11 mouse cellular contexts compared by ENCODE assay signal in the genomic region with DNA sequence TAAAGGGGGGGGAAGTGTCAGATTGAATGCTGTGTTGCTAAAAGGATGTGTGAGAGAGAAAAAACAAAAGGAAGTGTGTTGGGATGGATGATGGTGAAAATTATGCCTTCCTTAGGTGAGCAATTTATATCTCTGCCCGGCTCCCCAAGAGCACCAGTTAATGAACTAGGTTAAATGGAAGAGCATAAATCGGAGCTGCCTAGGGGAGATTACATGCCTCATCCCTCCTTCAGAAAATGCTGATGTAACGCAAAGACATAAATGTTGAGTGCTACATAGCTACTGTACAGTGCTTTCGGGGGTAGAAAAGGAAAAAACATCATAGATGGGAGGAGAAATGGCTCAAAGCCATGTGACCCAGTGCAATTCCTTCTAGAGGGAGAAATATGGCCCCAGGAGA.
"Had no signal": no experiment of that assay in that cellular context is flagged by ENCODE, and none has a peak within 500 bp of the region (broad histone marks: within the 10 kb centered on the region; RNA-seq: fewer than 3 reads in every experiment).

No protein-coding gene starts in this region.

- H3K9me3 ChIP-seq: limb, embryonic 13.5 days; stomach, embryonic 15.5 days had no signal

- H3K27me3 ChIP-seq: limb, embryonic 13.5 days; stomach, embryonic 15.5 days had no signal

- H3K4me2 ChIP-seq: limb, embryonic 13.5 days; lung, embryonic 14.5 days; midbrain, embryonic 11.5 days; stomach, embryonic 15.5 days had no signal

- H3K9ac ChIP-seq: limb, embryonic 13.5 days; lung, embryonic 14.5 days; stomach, embryonic 15.5 days had no signal

- H3K4me3 ChIP-seq: limb, embryonic 13.5 days; stomach, embryonic 15.5 days had no signal

- H3K36me3 ChIP-seq: stomach, embryonic 15.5 days had no signal

- H3K27ac ChIP-seq: limb, embryonic 13.5 days; stomach, embryonic 15.5 days had no signal

- H3K4me1 ChIP-seq: limb, embryonic 13.5 days; stomach, embryonic 15.5 days had no signal

- DNase-seq: kidney, adult 11 months; left cerebral cortex, postnatal 4 days; lung, embryonic 14.5 days; lung, postnatal 10 days; lung, postnatal 4 days; right cerebral cortex, postnatal 14 days; thymus, adult 2 months; thymus, postnatal 36 days had no signal
